Mouse (Mus musculus): ENCODE results near the gene Kit.

The Kit gene

GRCm38 (mm10) chr5:75647046-75647445 is 72.3 kb downstream of the Kit start:
- DNase-seq, result no peak

GRCm38 (mm10) chr5:75650566-75650965 is 75.8 kb downstream of the Kit start:
- DNase-seq, result no peak

GRCm38 (mm10) chr5:75653431-75653830 is 78.7 kb downstream of the Kit start:
- DNase-seq, result no peak

GRCm38 (mm10) chr5:75658575-75658974 is 83.9 kb downstream of the Kit start:
- DNase-seq, result no peak

GRCm38 (mm10) chr5:75660342-75660741 is 85.6 kb downstream of the Kit start:
- no peak for DNase-seq

GRCm38 (mm10) chr5:75662466-75662865 is 87.8 kb downstream of the Kit start:
- DNase-seq, result no peak

GRCm38 (mm10) chr5:75663768-75664167 is 89.1 kb downstream of the Kit start:
- DNase-seq, result no peak

GRCm38 (mm10) chr5:75667083-75667482 is 92.4 kb downstream of the Kit start:
- DNase-seq, result no peak

- DNase-seq, result no peak
Measured at GRCm38 (mm10) chr5:75671136-75671788, 96.5 kb downstream of the Kit start.

- DNase-seq, result no peak
Measured at GRCm38 (mm10) chr5:75676024-75676423, 101.3 kb downstream of the Kit start.

- DNase-seq, result no peak
Measured at GRCm38 (mm10) chr5:75679896-75680295, 105.2 kb downstream of the Kit start.

GRCm38 (mm10) chr5:75695162-75695809 is 120.6 kb downstream of the Kit start:
- no peak for DNase-seq

GRCm38 (mm10) chr5:75696960-75697359 is 122.2 kb downstream of the Kit start:
- DNase-seq, result no peak

- DNase-seq, result no peak
Measured at GRCm38 (mm10) chr5:75698556-75698955, 123.8 kb downstream of the Kit start.

GRCm38 (mm10) chr5:75699081-75699480 is 124.4 kb downstream of the Kit start:
- no peak for DNase-seq

- no peak for DNase-seq
Measured at GRCm38 (mm10) chr5:75699516-75699915, 124.8 kb downstream of the Kit start.

GRCm38 (mm10) chr5:75701662-75702061 is 126.9 kb downstream of the Kit start:
- DNase-seq, result no peak

- no peak for DNase-seq
Measured at GRCm38 (mm10) chr5:75702080-75702479, 127.4 kb downstream of the Kit start.

GRCm38 (mm10) chr5:75704584-75705175 is 130.0 kb downstream of the Kit start:
- DNase-seq, result no peak

- no peak for DNase-seq
Measured at GRCm38 (mm10) chr5:75705421-75705820, 130.7 kb downstream of the Kit start.
